Mouse (Mus musculus): ENCODE results near the gene Tanc2.

The Tanc2 gene

GRCm38 (mm10) chr11:105836344-105836891 lies 246.6 kb downstream of the Tanc2 start:
- no peak for DNase-seq (ENCODE audit: low spot score)

GRCm38 (mm10) chr11:105837962-105838361 lies 248.2 kb downstream of the Tanc2 start:
- no peak for DNase-seq (ENCODE audit: low spot score)

GRCm38 (mm10) chr11:105845901-105846300 lies 256.1 kb downstream of the Tanc2 start:
- no peak for DNase-seq (ENCODE audit: low spot score)

- DNase-seq (ENCODE audit: low spot score) = no peak
These were observed 265.7 kb downstream of the Tanc2 start for GRCm38 (mm10) chr11:105855504-105855903.

GRCm38 (mm10) chr11:105858063-105858462 lies 268.3 kb downstream of the Tanc2 start:
- DNase-seq (ENCODE audit: low spot score) = no peak

GRCm38 (mm10) chr11:105885558-105885957 lies 295.8 kb downstream of the Tanc2 start:
- no peak for DNase-seq (ENCODE audit: low spot score)

- no peak for DNase-seq (ENCODE audit: low spot score)
These were observed 297.5 kb downstream of the Tanc2 start for GRCm38 (mm10) chr11:105887281-105887680.

- DNase-seq (ENCODE audit: low spot score) = no peak
These were observed 309.4 kb downstream of the Tanc2 start for GRCm38 (mm10) chr11:105899151-105899550.

- DNase-seq (ENCODE audit: low spot score) = no peak
These were observed 311.7 kb downstream of the Tanc2 start for GRCm38 (mm10) chr11:105901501-105901900.

GRCm38 (mm10) chr11:105902956-105903355 lies 313.2 kb downstream of the Tanc2 start:
- no peak for DNase-seq (ENCODE audit: low spot score)

GRCm38 (mm10) chr11:105905529-105906213 lies 315.9 kb downstream of the Tanc2 start:
- DNase-seq (ENCODE audit: low spot score) = no peak

GRCm38 (mm10) chr11:105907381-105907780 lies 317.6 kb downstream of the Tanc2 start:
- no peak for DNase-seq (ENCODE audit: low spot score)

GRCm38 (mm10) chr11:105908926-105909325 lies 319.1 kb downstream of the Tanc2 start:
- DNase-seq (ENCODE audit: low spot score) = no peak

- no peak for DNase-seq (ENCODE audit: low spot score)
These were observed 319.8 kb downstream of the Tanc2 start for GRCm38 (mm10) chr11:105909617-105910016.

GRCm38 (mm10) chr11:105911149-105911548 lies 321.4 kb downstream of the Tanc2 start:
- DNase-seq (ENCODE audit: low spot score) = no peak

GRCm38 (mm10) chr11:105911592-105912375 lies 322.0 kb downstream of the Tanc2 start:
- DNase-seq (ENCODE audit: low spot score) = no peak

- no peak for DNase-seq (ENCODE audit: low spot score)
These were observed 323.8 kb downstream of the Tanc2 start for GRCm38 (mm10) chr11:105913580-105913979.

GRCm38 (mm10) chr11:105920098-105920785 lies 330.5 kb downstream of the Tanc2 start:
- no peak for DNase-seq (ENCODE audit: low spot score)

- DNase-seq (ENCODE audit: low spot score) = no peak
These were observed 331.1 kb downstream of the Tanc2 start for GRCm38 (mm10) chr11:105920836-105921235.

- no peak for DNase-seq (ENCODE audit: low spot score)
These were observed 331.5 kb downstream of the Tanc2 start for GRCm38 (mm10) chr11:105921275-105921674.

GRCm38 (mm10) chr11:105922769-105923663 lies 333.2 kb downstream of the Tanc2 start:
- DNase-seq (ENCODE audit: low spot score) = no peak

All from urinary bladder, postnatal 10 days (tissue).